Mouse (Mus musculus) right cerebral cortex, postnatal 10 days (tissue): Measurements from ENCODE around the gene Rps21.
A peak's percentile ranks its signal among the peaks of the same experiment; 100 is the strongest.

Source experiments
- DNase-seq, 2 experiments: peaks; one replicate each; pipeline ENCODE4 v3.0.0; 2021; ENCODE audit warnings: low spot score in 2 of 2

Rps21 gene

DNA sequence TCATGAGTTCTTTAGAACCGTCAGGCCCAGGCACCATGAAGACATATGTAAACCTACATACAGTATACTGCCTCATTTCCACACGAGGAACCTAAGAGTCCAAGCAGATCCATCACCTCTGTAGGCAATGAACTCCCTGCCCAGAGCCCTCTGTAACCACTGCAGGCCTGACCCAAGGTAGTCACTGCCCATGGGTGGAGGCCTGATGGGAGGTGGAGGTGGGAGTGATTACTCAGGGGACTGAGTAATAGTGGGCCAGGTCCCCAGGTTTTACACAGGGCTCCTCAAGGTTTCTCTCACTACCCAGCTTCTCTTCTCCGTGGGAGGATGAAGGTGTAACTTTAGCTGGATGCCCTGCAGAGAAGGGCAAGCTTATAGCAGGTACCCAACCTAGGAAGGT, 28.0 kb upstream of the Rps21 start:
- DNase-seq = no peak

DNA sequence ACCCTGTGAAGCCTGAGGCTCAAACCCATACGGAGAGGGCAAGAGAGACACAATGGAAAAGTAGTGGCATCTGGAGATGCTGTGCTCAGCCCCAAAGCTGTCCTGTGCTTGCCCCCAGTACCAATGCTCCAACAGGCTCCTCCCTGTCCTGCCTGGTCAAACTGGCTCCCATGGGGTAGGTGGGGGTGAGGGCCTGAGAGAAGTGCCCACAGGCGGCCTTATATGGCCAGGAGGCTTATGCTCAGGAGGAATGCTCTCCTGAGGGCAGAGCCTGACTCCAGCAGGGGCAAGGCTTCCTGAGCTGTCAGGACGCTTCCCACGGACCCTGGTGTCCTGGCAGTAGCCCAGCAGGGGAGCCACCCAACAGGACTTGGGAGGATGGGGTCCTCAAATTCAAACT, 26.7 kb upstream of the Rps21 start:
- DNase-seq = no peak

DNA sequence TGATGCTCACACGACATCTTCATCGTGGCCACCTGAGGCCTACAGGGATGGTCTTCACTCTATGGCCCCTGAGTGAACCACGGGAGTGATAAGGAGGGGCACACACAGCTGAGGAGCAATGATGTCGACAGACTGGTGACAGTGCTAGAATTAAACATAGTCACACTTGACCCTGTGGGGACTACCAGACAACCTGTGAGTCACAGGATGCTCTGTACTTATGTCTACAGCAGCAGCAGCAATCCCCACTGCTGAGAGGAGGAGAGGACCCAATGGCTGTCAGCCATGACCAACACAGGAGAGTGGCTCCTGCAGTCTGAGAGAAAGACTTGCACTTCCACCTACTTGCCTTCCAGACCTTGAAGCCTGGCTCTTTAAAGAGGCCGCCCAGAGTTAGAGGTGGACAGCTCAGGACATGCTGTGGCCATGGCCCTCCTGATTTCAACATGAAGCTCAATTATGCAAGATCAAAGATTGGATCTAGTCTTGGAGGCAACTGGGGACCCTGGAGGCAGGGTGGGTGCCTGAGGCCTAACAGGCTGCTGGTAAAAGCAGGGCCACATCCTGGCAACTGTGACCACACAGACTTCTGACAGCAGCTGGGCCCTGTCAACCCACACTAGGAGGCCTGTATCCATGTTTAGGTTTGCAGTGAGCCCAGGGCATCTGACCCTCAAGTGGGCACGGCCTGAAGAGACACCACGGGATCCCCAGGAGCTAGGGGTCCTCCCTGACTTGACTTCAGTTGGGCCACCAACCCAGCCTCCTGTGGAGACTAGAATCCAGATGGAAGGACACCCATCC, 23.9 kb upstream of the Rps21 start:
- DNase-seq = no peak

DNA sequence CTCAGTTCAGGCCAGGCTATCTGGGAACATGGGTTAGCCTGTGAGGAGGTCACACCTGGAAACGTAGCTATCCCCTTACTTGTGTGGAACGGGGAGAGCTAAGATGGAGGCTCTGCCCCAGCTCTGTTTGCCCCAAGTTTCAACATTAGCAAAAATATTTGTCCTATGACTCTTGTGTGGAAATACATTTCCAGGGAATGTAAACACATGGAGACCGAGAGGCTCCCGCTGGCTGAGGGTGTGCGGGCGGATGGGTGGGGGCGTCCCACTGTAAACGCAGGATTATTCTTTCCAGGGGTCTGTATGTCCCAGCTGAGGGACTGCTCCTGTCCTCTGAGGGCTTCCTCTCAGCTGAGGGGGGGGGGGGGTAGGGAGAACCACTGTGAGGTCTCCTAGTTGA, 22.8 kb upstream of the Rps21 start:
- no peak for DNase-seq

DNA sequence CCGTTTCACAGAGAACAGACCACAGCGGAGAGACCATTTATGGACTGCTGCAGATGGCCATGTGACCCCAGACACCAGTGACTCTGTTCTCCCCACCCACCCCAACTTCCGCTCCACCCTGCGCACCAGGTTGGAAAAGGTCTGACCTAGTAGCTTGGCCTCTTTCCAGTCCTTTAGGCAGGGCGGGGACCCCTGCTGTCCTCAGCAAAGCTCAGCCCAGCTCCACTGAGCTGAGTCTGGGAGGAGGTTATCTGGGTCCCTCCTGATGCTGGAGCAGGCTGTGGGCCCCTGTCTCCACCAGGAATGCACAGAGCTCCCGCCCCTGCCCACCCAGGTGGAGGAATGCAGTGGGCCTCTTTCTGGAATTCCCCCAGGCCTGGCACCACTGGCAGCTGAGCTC, 22.2 kb upstream of the Rps21 start:
- DNase-seq = no peak

DNA sequence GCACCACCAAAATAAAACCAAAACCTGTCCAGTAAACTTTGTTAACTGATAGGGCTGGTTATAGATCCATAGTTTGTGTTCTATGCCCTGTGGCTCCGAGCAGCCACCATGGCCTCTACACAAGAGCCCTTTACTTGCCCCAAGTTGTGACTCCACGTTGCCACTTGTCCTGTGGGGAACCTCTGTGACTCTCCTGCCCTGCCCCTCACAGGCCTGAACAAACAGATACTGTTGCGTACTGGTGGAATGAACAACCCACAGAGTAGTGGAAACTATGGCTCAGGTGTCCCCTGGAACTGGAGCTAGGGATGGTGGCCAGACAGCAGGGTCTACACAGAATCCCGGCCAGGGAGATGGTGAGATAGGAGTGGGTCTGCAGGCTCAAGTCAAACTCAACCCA, 21.4 kb upstream of the Rps21 start:
- no peak for DNase-seq

DNA sequence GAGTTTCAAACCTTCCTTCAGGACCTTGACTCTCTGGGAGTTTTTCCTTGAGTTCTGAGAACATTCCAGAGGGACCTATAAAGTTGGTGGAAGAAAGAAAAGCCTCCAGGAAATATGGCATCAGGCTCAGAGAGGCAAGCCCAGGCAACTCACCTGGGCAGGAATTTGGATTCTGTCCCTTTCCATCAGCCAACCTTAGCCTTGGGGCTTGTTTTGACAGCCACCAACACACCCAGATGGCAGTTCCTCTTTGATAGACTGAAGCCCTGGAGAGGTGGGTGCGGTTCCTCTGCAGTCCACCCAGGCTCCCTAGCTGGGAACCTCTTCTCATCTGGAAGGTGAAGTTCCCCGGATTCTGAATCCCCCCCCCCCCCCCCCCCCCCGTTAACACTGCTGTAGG, 20.7 kb upstream of the Rps21 start:
- DNase-seq = no peak

DNA sequence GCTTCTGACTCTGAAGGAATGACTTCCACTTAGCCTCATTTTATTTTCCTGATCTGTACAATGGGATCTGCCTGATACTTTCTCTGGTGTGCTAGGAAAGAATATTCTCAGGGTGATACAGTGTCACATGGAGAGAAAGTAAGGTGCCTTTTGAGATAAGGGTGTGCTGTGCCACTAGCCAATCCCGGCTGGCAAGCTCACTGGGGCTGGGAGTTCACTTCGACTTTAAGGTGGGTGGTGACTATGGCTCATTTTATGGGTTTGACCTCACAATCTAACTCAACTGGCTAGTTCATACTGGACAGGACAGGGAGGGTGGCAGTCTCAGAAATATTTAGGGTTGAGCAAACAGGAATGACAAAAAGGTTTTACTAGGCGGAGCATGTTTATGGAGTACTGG, 20.2 kb upstream of the Rps21 start:
- no peak for DNase-seq

DNA sequence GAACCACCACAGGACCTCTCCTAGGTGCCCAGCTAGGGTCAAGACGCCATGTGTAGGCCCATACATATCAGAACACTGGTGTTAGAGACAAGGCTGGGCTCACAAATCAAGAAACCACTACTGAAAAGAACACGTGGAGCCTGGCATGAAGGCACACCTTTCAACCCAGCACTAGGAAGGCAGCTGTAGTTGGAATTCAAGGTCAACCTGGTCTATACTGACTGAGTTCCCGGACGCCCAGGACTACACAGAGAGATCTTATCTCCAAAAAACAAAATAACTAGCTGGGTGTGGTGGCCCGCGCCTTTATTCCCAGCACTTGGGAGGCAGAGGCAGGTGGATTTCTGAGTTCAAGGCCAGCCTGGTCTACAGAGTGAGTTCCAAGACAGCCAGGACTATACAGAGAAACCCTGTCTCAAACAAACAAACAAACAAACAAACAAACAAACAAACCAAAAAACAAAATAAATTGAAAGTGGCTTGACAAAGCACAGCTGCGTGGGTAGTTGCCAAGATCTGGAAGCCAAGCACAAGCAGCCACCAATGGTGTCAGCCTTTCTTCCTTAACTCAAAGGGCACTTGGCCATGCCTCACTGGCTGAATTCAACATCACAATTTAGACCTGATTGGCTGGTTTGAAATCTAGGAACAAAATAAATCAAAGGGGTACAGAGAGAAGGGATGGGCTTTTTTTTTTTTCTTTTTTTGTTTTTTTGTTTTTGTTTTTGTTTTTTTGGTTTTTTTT, 19.4 kb upstream of the Rps21 start:
- DNase-seq = no peak

DNA sequence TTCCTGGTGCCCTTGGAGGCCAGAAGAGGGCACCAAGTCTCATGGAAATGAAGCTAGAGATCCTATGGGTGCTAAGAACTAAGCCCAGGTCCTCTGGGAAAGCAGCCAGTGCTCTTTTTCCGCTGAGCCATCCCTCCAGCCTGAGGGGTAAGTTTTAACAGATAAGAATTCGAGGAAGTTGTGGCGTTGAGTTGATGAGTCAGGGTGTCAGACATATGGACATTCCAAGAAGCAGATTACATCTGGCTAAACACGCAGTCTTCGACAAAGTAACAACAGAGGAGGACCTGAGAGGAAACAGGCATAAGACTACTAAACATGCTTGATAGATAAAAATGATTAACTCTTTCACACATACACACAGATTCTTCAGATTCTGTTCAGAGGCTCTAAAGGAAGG, 18.6 kb upstream of the Rps21 start:
- DNase-seq = no peak

DNA sequence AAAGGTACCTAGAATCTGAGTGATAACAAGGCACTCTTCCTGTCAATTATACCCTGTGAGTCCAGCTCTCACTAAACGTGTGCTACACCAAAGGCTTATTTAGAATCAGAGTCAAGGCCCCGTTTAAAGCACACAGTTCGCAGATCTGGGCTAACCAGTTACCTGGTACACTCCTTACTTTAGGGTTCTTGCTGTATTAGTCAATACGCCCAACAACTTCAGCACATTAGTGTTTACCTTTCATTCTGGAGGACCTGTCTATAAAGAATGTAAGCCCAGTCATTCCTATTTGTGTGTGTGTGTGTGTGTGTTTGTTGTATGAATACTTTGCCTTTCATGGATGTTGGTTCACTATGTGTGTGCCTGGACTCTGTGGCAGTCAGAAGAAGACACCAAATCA, 14.1 kb upstream of the Rps21 start:
- DNase-seq = no peak

DNA sequence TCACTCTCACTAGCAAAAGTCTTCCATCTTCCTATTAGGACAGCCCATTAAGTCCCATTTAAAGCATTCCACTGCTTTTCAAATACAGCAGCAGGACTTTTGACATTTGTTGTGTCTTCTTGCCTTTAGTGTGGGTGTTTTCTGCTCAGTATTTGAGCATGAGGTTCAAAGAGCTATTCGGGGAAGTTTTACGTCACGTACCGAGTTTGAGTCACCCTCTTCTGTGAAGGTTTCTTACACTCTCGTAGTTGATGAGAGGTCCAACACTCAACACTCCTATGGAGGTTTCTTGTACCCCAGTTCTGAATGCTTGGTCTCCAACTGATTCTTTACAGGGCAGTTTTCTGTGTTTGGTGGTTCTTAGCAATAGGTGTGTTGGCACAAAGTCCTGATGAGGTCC, 9.3 kb upstream of the Rps21 start:
- DNase-seq = no peak

DNA sequence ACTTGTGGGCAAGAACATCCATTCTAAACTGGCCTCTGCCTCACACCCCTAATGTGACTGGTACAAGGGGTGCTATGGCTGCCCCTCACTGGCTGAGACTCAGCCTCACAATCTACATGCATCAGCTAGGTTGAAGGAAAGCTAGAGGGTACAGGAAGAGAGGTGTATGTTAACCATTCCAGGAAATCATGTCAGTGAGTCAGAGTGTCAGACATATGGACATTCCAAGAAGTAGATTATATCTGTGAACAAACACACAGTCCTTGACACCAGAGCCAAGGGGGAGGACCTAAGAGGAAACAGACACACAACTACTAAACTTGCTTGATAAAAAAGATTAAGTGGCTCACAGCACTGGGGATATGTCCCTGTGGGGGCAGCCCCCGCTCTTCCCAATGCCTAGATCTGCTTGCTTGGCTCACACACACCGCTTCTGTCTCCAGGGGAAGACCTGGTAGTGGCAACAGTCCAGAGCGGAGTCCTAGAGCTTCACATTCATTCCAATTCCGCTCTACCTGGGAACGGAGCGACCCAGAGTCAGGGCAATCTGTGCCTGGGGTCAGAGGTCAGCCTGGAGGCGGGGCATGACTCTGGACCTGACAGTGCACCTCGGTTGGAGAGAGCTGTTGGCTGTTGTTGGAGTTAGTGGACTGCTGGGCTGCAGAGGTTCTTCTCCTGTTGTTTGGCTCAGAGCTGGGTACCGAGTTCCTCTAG, 8.1 kb upstream of the Rps21 start:
- no peak for DNase-seq

DNA sequence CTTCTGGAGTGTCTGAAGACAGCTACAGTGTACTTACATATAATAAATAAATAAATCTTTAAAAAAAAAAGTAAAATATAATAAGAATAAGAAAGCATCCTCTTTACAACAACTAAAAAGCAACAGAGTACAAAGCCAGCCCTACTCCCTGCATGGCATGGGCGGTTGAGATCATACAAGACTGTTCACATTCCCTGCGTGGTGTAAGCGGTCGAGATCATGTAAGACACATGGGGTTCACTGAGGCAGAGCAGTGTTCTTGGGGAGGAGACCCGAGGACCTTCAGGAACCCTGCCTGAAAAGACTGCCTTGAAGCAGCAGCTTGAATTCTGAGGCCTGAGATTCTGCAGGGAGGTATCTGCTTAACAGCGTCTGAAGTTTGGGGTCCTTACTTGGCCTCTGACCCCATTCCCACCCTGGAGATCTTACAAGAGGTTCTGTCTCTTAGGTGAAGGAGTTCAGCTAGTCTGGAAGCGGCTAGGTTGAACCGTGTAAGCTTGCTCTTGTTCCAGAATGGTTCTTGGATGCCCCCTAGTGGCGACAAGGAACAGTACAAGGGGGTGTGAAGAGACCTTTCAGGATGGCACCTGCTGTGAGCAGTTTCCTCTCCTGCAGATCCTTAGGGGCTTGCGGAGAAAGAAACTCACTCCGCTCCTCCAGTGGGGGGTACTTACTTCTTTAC, 6.1 kb upstream of the Rps21 start:
- peak; percentile 88 to 91 for DNase-seq

DNA sequence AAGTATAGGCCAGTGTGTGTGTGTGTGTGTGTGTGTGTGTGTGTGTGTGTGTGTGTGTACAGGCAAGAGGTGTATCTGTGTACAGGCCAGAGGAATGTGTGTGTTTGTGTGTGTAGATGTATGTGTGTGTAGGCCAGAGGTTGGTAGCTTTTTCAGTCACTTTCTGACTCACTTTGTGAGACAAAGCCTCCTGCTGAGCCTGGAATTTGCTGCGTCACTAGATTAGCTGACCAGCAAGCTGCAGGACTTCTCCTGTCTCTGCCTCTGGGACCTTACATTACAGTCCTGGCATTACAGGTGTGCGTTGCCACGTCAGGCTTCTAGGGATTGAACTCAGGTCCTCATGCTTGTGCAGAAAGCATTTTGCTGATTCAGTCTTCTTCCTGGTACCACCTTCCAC, 5.3 kb upstream of the Rps21 start:
- DNase-seq = no peak

DNA sequence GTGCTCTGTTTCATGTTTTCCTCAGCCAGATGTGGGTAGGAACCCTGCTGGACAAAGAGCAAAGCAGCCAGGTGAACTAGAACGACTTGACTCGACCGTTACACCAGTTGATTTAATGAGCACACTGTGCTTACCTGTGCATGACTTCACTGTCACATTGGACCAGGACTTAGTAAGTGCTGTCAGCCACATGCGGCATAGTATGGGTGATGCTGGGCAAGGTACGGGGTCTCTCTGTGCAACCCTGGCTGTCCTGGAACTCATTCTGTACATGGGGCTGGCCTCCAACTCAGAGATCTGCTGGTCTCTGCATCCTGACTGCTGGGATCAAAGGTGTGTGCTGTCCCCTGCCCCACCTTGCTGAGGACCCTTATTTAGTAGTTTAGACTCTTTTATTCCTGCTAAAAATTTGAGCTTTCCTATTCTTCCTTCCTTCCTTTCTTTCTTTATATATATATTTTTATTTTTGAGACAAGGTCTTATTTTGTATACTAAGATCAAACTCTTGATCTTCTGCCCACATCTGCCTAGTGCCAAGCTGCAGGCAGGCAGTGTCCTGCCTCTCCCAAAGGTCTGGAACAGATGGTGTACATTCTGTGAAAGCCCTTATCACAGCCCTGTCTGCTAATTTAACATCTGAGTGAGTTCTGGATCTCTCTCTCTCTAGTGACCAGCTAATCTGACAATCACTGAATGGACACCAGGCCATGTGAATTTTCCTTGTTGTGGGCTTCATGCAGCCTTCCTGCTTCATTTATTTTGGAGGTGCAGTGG, 2.6 kb upstream of the Rps21 start:
- DNase-seq = peak in 1 of 2 experiments; percentile 33

DNA sequence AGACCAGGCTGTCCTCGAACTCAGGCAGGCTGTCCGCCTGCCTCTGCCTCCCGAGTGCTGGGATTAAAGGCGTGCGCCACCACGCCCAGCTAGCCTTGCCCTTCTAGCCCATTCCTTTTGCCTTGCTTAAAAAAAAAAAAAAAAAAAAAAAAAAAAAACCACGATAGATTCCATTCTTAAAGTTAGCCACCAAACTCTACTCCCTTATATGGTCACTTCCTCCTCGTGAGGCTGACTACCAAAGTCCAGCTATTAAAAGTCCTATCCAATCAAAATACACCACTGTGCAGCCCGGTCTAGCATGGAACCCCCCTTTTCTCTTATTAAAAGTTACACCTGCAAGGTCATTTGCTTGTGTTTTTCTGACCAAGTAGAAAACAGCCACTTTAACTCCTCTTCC, 1.5 kb upstream of the Rps21 start:
- no peak for DNase-seq

DNA sequence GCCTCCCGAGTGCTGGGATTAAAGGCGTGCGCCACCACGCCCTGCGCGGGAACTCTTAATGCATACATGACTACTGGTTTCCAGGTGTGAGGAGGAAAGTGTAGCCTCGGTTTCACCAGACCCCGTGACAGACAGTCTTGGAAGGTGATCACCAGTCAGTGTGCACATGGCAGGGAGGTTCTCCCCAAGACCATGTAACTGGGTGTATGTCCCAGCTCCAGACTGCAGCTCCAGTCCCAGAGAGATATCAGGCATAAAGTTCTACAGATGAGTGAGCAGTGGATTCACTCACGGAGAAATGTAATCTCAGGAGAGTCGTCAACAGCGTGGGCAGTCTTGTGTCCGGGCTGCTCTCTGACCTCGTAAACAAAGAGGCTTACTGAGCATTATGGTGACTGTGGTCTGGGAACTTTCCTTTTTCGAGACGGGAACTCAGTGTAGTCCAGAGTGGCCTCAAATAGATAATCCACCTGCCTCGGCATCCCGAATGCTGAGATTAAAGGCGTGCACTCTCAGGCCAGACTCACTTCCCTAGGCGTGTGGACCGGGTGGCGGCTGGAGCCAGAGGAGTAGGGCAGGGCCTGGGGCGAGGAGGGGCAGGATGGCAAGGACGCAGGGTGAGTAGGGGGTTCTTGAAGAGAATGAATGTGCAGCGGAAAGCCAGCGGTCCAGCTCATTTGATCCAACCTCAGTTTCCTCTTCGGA, 729 bp upstream of the Rps21 start:
- DNase-seq = no peak

DNA sequence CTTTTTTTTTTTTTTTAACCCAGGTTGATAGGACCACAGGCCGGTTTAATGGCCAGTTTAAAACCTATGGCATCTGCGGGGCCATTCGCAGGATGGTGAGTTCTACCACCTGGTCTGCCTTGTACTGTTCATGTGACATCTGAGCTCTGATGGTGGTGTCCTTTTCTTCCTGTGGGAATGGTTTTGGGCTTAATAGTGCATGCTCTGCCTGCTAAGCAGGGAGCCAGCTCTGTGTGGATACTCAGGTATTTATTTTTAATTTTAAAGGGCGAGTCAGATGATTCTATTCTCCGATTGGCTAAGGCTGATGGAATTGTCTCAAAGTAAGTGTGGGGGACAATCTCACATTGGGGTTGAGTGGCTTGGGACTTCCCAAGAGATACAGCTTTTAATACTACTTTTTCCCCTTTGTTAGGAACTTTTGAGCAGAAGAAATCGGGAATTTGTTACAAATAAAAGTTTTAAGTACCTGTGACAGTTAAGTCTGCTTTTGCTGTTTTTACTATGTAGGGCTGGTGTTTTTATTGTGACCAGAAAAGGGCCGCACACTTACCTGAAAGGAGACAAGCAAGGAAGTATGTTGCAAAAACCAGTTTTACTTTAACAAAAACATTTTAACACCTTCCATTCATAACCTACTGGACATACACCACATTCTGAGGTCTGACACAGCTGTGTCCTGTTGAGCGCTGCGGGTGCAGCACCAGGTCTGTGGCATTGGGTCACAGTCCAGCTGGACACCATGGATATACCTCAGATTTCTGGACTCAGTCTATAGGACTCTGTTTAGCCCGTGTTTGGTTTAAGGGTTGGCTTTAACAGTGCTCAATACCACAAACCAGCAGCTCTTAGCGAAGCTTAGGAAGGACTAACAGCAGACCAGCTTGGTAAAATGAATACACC, 1.0 kb downstream of the Rps21 start:
- DNase-seq = no peak
